Mouse (Mus musculus): ENCODE results near the gene Prss27. TPM values are rescaled to one million over a fixed set of nuclear protein-coding genes. Genes with fewer than 3 reads are reported as not detected.

The Prss27 gene
- polyA plus RNA-seq, 1 experiment, result not detected

DNA sequence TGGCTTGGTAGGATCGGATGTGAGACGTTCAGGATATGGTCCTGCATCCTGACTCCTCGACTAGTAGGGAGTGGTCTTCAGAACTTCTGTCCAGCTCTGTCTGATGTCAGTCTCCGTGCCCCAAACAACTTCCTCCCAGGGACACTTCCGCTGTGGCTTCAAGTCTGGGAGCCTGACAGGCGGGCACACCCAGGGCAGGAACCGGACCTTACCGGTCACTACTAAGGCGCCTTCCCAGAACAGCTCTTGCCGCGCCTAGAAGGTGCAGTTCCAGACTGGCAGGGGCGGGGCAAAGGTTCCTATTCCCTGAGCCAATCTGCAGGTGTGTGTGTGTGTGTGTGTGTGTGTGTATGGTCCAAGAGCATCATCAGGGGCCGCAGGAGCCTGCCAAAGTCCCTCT is 584 bp upstream of the Prss27 start:
- 42% methylated on average over 13 of the region's 13 CpGs for WGBS
- no peak overlapping the region for H3K27ac ChIP-seq (ENCODE audit: control insufficient read depth, insufficient read depth, low read depth, low read length, poor library complexity)
- H3K4me1 ChIP-seq (ENCODE audit: control insufficient read depth, insufficient read depth, low read length), result no peaks in the 10 kb centered on the region
- TF ChIP-seq CTCF (IDR thresholded peaks at IDR 0.05; ENCODE audit: control insufficient read depth, insufficient read depth, low read length), result no peak
- TF ChIP-seq POLR2A (IDR thresholded peaks at IDR 0.05; ENCODE audit: borderline replicate concordance, control insufficient read depth, low read depth, low read length), result no peak
- peak overlapping the region; percentile 0 for H3K4me3 ChIP-seq (replicated peaks; ENCODE audit: control insufficient read depth, low read depth, low read length)

DNA sequence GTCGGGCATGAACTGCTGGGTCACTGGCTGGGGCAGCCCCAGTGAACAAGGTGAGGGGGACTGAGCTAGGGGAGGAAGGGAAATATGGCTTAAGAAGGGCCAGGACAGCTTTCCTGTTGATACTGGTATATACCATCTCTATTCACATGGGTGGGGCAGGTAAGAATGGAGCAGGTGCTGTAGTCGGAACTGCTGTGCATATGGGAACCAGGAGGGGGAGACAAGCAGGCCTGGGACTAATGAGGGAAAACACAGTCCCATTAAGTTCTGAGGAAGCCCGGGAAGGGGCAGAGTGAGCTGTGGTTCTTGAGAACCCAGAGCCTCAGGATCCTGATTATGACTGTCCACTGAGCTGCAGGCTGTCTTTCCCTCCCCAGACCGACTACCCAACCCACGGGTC is 6.5 kb downstream of the Prss27 start:
- H3K4me1 ChIP-seq (ENCODE audit: control insufficient read depth, insufficient read depth, low read length), result no peaks in the 10 kb centered on the region
- TF ChIP-seq POLR2A (IDR thresholded peaks at IDR 0.05; ENCODE audit: borderline replicate concordance, control insufficient read depth, low read depth, low read length) (no peak), CTCF (IDR thresholded peaks at IDR 0.05; ENCODE audit: control insufficient read depth, insufficient read depth, low read length) (no peak)
- H3K4me3 ChIP-seq (replicated peaks; ENCODE audit: control insufficient read depth, low read depth, low read length), result no peak overlapping the region
- no peak overlapping the region for H3K27ac ChIP-seq (ENCODE audit: control insufficient read depth, insufficient read depth, low read depth, low read length, poor library complexity)
- WGBS, result 47% methylated on average over 5 of the region's 5 CpGs

DNA sequence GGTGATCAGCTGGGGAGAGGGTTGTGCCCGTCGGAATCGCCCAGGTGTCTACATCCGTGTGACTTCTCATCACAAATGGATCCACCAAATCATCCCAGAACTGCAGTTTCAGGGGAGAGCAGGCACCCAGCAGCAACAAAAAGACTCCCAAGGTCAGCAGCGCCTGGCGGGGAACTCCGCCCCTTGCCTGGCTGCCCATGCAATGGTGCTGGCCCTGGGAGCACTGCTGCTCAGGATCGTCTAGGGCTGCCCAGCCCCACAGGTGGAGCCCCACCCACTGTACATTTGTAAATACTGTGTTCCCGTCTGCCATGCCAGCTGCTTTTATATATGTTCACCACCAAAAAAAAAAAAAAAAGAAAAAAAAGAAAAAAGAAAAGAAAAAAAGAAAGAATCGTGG is 7.7 kb downstream of the Prss27 start:
- TF ChIP-seq CTCF (IDR thresholded peaks at IDR 0.05; ENCODE audit: control insufficient read depth, insufficient read depth, low read length), result no peak
- TF ChIP-seq POLR2A (IDR thresholded peaks at IDR 0.05; ENCODE audit: borderline replicate concordance, control insufficient read depth, low read depth, low read length), result no peak
- Histone ChIP-seq H3K4me3 (replicated peaks; ENCODE audit: control insufficient read depth, low read depth, low read length) (no peak overlapping the region), H3K27ac (ENCODE audit: control insufficient read depth, insufficient read depth, low read depth, low read length, poor library complexity) (no peak overlapping the region), H3K4me1 (ENCODE audit: control insufficient read depth, insufficient read depth, low read length) (no peaks in the 10 kb centered on the region)
- WGBS, result 79% methylated on average over 10 of the region's 10 CpGs

DNA sequence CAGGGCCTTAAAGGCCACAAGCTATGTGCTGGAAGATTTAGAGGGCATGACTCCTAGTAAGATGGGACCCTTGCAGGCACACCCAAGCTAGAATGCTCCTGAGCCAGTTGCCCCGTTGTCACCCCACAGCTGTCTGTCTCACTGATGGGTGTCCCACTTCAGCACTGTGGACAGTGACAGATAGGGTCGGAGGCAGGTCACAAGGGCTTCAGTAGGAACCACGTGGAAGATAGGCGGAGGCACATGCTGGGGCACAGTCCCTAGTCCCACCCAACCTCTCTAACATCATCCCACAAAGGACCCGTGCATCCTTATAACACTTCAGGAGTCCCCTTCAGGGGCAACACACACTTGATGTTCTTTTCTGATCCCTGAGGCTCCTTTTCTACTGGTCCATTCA is 8.1 kb downstream of the Prss27 start:
- no peak for TF ChIP-seq POLR2A (IDR thresholded peaks at IDR 0.05; ENCODE audit: borderline replicate concordance, control insufficient read depth, low read depth, low read length)
- TF ChIP-seq CTCF (IDR thresholded peaks at IDR 0.05; ENCODE audit: control insufficient read depth, insufficient read depth, low read length), result no peak
- H3K27ac ChIP-seq (ENCODE audit: control insufficient read depth, insufficient read depth, low read depth, low read length, poor library complexity), result no peak overlapping the region
- H3K4me1 ChIP-seq (ENCODE audit: control insufficient read depth, insufficient read depth, low read length), result no peaks in the 10 kb centered on the region
- H3K4me3 ChIP-seq (replicated peaks; ENCODE audit: control insufficient read depth, low read depth, low read length), result no peak overlapping the region
- WGBS, result 37% methylated on average over 5 of the region's 5 CpGs

DNA sequence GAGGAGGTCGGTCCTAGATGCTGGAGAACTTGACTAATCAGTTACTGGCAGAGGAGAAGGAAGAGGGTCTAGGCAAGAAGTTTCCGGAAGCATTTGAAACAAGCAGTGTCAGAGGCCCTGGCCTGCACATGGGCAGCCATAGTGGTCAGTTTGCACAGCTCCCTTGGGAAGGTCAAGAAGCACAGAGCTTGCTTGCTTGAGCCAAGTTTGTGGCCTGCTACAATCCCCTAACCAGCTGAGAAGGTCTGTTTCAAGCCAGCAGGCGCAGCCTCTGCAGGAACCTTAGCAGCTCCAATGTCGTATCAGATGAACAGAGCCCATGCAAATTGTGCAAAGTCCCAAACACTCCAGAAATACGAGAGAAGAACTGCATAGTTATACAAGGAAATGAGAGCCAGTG is 10.1 kb downstream of the Prss27 start:
- Histone ChIP-seq H3K4me3 (replicated peaks; ENCODE audit: control insufficient read depth, low read depth, low read length) (no peak overlapping the region), H3K27ac (ENCODE audit: control insufficient read depth, insufficient read depth, low read depth, low read length, poor library complexity) (no peak overlapping the region), H3K4me1 (ENCODE audit: control insufficient read depth, insufficient read depth, low read length) (no peaks in the 10 kb centered on the region)
- no peak for TF ChIP-seq CTCF (IDR thresholded peaks at IDR 0.05; ENCODE audit: control insufficient read depth, insufficient read depth, low read length)
- TF ChIP-seq POLR2A (IDR thresholded peaks at IDR 0.05; ENCODE audit: borderline replicate concordance, control insufficient read depth, low read depth, low read length), result no peak
- WGBS, result 73% methylated on average over 5 of the region's 5 CpGs

DNA sequence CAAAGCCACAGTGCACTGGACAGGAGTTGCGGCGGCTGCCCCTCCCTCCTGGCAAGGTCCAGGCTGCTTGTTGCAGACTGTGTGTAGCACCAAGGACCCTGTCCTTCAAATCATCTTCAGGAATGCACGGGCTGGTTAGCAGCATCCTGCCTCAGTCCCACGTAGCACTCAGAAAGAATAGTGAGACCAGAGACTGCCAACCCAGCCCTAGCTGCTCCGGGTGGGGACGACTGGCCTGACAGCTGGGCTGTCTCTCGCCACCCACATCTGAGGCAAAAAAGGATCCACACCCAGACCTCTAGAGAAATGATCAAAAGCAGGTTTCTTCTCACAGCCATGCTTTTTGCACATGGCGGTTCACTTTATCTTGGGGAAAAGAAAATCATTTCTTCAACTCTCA is 11.1 kb downstream of the Prss27 start:
- no peak overlapping the region for H3K4me3 ChIP-seq (replicated peaks; ENCODE audit: control insufficient read depth, low read depth, low read length)
- H3K27ac ChIP-seq (ENCODE audit: control insufficient read depth, insufficient read depth, low read depth, low read length, poor library complexity), result no peak overlapping the region
- TF ChIP-seq CTCF (IDR thresholded peaks at IDR 0.05; ENCODE audit: control insufficient read depth, insufficient read depth, low read length) (no peak), POLR2A (IDR thresholded peaks at IDR 0.05; ENCODE audit: borderline replicate concordance, control insufficient read depth, low read depth, low read length) (no peak)
- H3K4me1 ChIP-seq (ENCODE audit: control insufficient read depth, insufficient read depth, low read length), result no peaks in the 10 kb centered on the region
- WGBS, result 88% methylated on average over 8 of the region's 8 CpGs

DNA sequence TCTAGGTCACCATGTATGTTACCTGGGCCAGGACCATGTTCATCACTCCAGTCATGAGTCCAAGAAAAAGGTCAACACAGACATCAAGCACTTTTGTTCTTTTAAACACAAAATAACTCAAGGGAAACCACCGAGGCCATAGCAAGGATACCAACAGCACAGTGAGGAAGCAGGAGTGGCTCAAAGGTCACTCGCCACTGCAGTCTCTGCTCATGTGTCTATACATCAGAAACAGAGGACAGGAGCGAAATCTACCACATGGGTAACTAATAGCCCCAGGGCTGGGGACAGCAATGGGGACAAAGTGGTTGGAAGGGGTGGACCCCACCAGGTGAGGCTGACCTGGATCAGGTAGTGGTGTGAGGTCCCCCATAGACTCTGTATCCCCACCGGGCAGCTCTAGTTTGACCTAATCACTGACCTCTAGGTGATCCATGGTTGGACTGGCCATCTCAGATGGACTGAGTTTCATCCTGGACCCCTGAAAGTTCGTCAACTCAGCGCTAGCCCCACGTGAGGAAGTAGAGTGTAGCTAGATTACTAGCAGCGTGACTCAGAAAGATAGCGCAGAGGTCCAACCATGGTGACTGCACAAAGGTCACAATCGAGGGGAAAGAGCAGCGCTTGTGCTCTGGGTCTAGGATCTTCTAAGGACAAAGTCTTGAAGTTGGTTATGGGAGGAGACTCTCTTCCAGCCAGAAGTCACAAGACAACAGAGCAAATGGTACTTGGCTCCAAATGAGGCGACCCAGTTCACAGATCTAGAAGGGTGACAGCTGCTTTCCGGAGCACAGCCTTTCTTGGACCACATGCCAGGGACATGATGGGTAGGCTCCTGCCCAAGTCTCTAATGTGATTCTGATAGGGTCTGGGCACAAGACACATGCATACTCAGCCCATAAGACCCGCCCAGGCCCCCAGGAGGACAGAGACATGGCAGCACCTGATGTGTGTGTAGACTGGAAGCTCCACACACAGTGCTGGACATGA is 19.0 kb downstream of the Prss27 start:
- TF ChIP-seq POLR2A (IDR thresholded peaks at IDR 0.05; ENCODE audit: borderline replicate concordance, control insufficient read depth, low read depth, low read length), result no peak
- TF ChIP-seq CTCF (IDR thresholded peaks at IDR 0.05; ENCODE audit: control insufficient read depth, insufficient read depth, low read length), result no peak
- Histone ChIP-seq H3K4me1 (ENCODE audit: control insufficient read depth, insufficient read depth, low read length) (no peaks in the 10 kb centered on the region), H3K4me3 (replicated peaks; ENCODE audit: control insufficient read depth, low read depth, low read length) (no peak overlapping the region), H3K27ac (ENCODE audit: control insufficient read depth, insufficient read depth, low read depth, low read length, poor library complexity) (no peak overlapping the region)
- WGBS, result 91% methylated on average over 14 of the region's 14 CpGs

DNA sequence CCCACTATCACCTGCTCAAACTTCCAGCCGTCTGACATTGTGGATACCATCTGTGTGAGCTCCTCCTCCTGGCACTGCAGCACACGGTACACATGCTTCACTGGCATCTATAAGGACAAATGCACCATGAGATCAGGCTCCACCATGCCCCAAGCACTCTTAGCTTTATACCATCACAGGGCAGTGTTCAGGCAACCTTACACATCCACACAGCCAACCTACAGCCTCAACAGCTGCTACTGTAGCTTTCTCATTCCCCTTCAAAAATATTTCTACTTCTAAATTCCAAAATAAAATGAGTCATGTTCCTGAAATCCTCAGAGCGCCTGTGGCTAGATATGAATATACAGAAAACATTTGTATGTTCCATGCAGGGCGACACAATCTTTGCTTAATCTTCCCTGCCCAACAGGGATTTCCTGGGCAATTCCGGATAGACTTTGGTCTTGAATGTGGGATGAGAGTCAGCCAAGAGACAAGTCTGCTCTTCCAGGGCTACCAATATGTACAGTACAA is 19.8 kb downstream of the Prss27 start:
- WGBS, result 85% methylated on average over 5 of the region's 5 CpGs
- TF ChIP-seq CTCF (IDR thresholded peaks at IDR 0.05; ENCODE audit: control insufficient read depth, insufficient read depth, low read length) (no peak), POLR2A (IDR thresholded peaks at IDR 0.05; ENCODE audit: borderline replicate concordance, control insufficient read depth, low read depth, low read length) (no peak)
- Histone ChIP-seq H3K27ac (ENCODE audit: control insufficient read depth, insufficient read depth, low read depth, low read length, poor library complexity) (no peak overlapping the region), H3K4me1 (ENCODE audit: control insufficient read depth, insufficient read depth, low read length) (no peaks in the 10 kb centered on the region), H3K4me3 (replicated peaks; ENCODE audit: control insufficient read depth, low read depth, low read length) (no peak overlapping the region)

Measured in bone marrow, adult 2 months (tissue).